In genomic region chr4:62805841-62806240, GRCm38 (mm10) we compare ENCODE assay signal across 10 mouse cellular contexts.
DNase-seq lines count a peak whose midpoint lies in the region; ATAC-seq and TF ChIP-seq lines count a peak whose summit lies in the region.
"Had no signal": no experiment of that assay in that cellular context is flagged by ENCODE, and none has a peak within 500 bp of the region (broad histone marks: within the 10 kb centered on the region; RNA-seq: fewer than 3 reads in every experiment).

No protein-coding gene starts in this region.

- H3K27ac ChIP-seq in embryonic facial prominence, embryonic 14.5 days (replicated peaks; ENCODE audit: low read depth, low read length): no peak overlapping the region
- no peak overlapping the region; the same call in 1 of the 2 replicates for H3K27ac ChIP-seq in embryonic facial prominence, embryonic 10.5 days (replicated peaks)
- peak overlapping the region; percentile 3; the same call in 1 of the 2 replicates for H3K27ac ChIP-seq in lung, embryonic 16.5 days (ENCODE audit: low read length)
- peak overlapping the region; percentile 46; the same call in 1 of the 2 replicates for H3K27ac ChIP-seq in heart, postnatal 0 days (ENCODE audit: low read depth)
- H3K27ac ChIP-seq in thymus, adult 2 months (ENCODE audit: control insufficient read depth, insufficient read depth, low read length): peak overlapping the region; percentile 32; the same call in 1 of the 2 replicates
- H3K27ac ChIP-seq in forebrain, embryonic 12.5 days: no peak overlapping the region
- H3K27ac ChIP-seq: limb, embryonic 12.5 days had no signal

- TF ChIP-seq EP300 in heart, postnatal 0 days (IDR thresholded peaks at IDR 0.05; ENCODE audit: low read depth): no peak

- H3K27me3 ChIP-seq in embryonic facial prominence, embryonic 14.5 days (replicated peaks; ENCODE audit: control insufficient read depth, insufficient read depth, low read length): no peaks in the 10 kb centered on the region
- no peaks in the 10 kb centered on the region for H3K27me3 ChIP-seq in embryonic facial prominence, embryonic 10.5 days (replicated peaks; ENCODE audit: low read depth, poor library complexity, severe bottlenecking)
- H3K27me3 ChIP-seq in lung, embryonic 16.5 days (ENCODE audit: control insufficient read depth, insufficient read depth, low read depth, low read length): no peaks in the 10 kb centered on the region
- no peaks in the 10 kb centered on the region for H3K27me3 ChIP-seq in heart, postnatal 0 days (ENCODE audit: control insufficient read depth, insufficient read depth, low read length)
- H3K27me3 ChIP-seq in thymus, adult 2 months (ENCODE audit: control insufficient read depth, insufficient read depth, low read length): no peaks in the 10 kb centered on the region; the same call in 1 of the 2 replicates
- H3K27me3 ChIP-seq in forebrain, embryonic 12.5 days: no peaks in the 10 kb centered on the region
- H3K27me3 ChIP-seq: limb, embryonic 12.5 days had no signal

- H3K4me3 ChIP-seq in embryonic facial prominence, embryonic 14.5 days (ENCODE audit: low read depth, low read length): no peak overlapping the region
- H3K4me3 ChIP-seq in embryonic facial prominence, embryonic 10.5 days: no peak overlapping the region
- no peak overlapping the region for H3K4me3 ChIP-seq in lung, embryonic 16.5 days (ENCODE audit: low read length)
- no peak overlapping the region for H3K4me3 ChIP-seq in heart, postnatal 0 days (ENCODE audit: low read depth, low read length)
- H3K4me3 ChIP-seq in thymus, adult 2 months (ENCODE audit: control insufficient read depth, insufficient read depth, low read length): no peak overlapping the region
- H3K4me3 ChIP-seq in forebrain, embryonic 12.5 days (replicated peaks): no peak overlapping the region
- H3K4me3 ChIP-seq: limb, embryonic 12.5 days had no signal

- no peaks in the 10 kb centered on the region for H3K36me3 ChIP-seq in embryonic facial prominence, embryonic 14.5 days (ENCODE audit: control insufficient read depth, insufficient read depth, low read length)
- H3K36me3 ChIP-seq in embryonic facial prominence, embryonic 10.5 days (replicated peaks): no peaks in the 10 kb centered on the region
- no peaks in the 10 kb centered on the region for H3K36me3 ChIP-seq in lung, embryonic 16.5 days (ENCODE audit: control insufficient read depth, insufficient read depth, low read length)
- H3K36me3 ChIP-seq in heart, postnatal 0 days (replicated peaks; ENCODE audit: control insufficient read depth, insufficient read depth, low read length): no peaks in the 10 kb centered on the region
- no peaks in the 10 kb centered on the region for H3K36me3 ChIP-seq in thymus, adult 2 months (ENCODE audit: control insufficient read depth, insufficient read depth, low read length)
- no peaks in the 10 kb centered on the region for H3K36me3 ChIP-seq in forebrain, embryonic 12.5 days (replicated peaks)
- H3K36me3 ChIP-seq: limb, embryonic 12.5 days had no signal

- no peak overlapping the region for H3K9ac ChIP-seq in embryonic facial prominence, embryonic 14.5 days (ENCODE audit: low read depth, low read length)
- no peak overlapping the region for H3K9ac ChIP-seq in lung, embryonic 16.5 days (ENCODE audit: low read length)
- no peak overlapping the region for H3K9ac ChIP-seq in heart, postnatal 0 days (replicated peaks; ENCODE audit: low read depth, low read length)
- no peak overlapping the region for H3K9ac ChIP-seq in forebrain, embryonic 12.5 days
- H3K9ac ChIP-seq: limb, embryonic 12.5 days had no signal

- no peak for ATAC-seq in embryonic facial prominence, embryonic 14.5 days (ENCODE audit: low read depth)
- ATAC-seq in lung, embryonic 16.5 days (ENCODE audit: low read depth): 0 out of 2 replicates have a peak, but pooled peaks have one; percentile 26
- ATAC-seq in heart, postnatal 0 days (ENCODE audit: insufficient read depth, low read depth): peak; percentile 27; the same call in 1 of the 2 replicates
- ATAC-seq in forebrain, embryonic 12.5 days (ENCODE audit: low FRiP score): no peak

- no peak for TF ChIP-seq CTCF in heart, postnatal 0 days (IDR thresholded peaks at IDR 0.05; ENCODE audit: low read depth)
- TF ChIP-seq CTCF in thymus, adult 2 months (IDR thresholded peaks at IDR 0.05; ENCODE audit: borderline replicate concordance, control insufficient read depth, extremely low read depth, insufficient read depth, low read length, poor library complexity): peak; percentile 40; the same call in 1 of the 2 replicates

- H3K4me1 ChIP-seq in embryonic facial prominence, embryonic 14.5 days (ENCODE audit: control insufficient read depth, insufficient read depth, low read length): 0 out of 2 replicates have a peak, but pooled peaks cover 4% of the 10 kb centered on the region
- peaks cover 7% of the 10 kb centered on the region for H3K4me1 ChIP-seq in embryonic facial prominence, embryonic 10.5 days
- peaks cover 6% of the 10 kb centered on the region; the same call in 1 of the 2 replicates for H3K4me1 ChIP-seq in lung, embryonic 16.5 days (replicated peaks; ENCODE audit: control insufficient read depth, insufficient read depth, low read length)
- peaks cover 21% of the 10 kb centered on the region for H3K4me1 ChIP-seq in heart, postnatal 0 days (ENCODE audit: control insufficient read depth, insufficient read depth)
- H3K4me1 ChIP-seq in thymus, adult 2 months (replicated peaks; ENCODE audit: control insufficient read depth, insufficient read depth, low read length): peaks cover 29% of the 10 kb centered on the region
- no peaks in the 10 kb centered on the region for H3K4me1 ChIP-seq in forebrain, embryonic 12.5 days

- no peak overlapping the region for H3K4me2 ChIP-seq in embryonic facial prominence, embryonic 14.5 days (ENCODE audit: low read depth, low read length)
- H3K4me2 ChIP-seq in lung, embryonic 16.5 days (ENCODE audit: low read depth, low read length): no peak overlapping the region
- H3K4me2 ChIP-seq in heart, postnatal 0 days (ENCODE audit: low read depth, low read length): no peak overlapping the region
- H3K4me2 ChIP-seq in forebrain, embryonic 12.5 days: no peak overlapping the region
- H3K4me2 ChIP-seq: limb, embryonic 12.5 days had no signal

- 13% methylated on average over 6 of the region's 6 CpGs for WGBS in embryonic facial prominence, embryonic 14.5 days
- WGBS in embryonic facial prominence, embryonic 10.5 days: 42% methylated on average over 6 of the region's 6 CpGs
- WGBS in lung, embryonic 16.5 days: 1% methylated on average over 6 of the region's 6 CpGs
- WGBS in heart, postnatal 0 days: 12% methylated on average over 6 of the region's 6 CpGs
- WGBS in thymus, adult 2 months: 0% methylated on average over 6 of the region's 6 CpGs
- WGBS in forebrain, embryonic 12.5 days: 49% methylated on average over 6 of the region's 6 CpGs

- H3K9me3 ChIP-seq in embryonic facial prominence, embryonic 14.5 days (ENCODE audit: control insufficient read depth, low read length): no peaks in the 10 kb centered on the region
- H3K9me3 ChIP-seq in embryonic facial prominence, embryonic 10.5 days: no peaks in the 10 kb centered on the region
- no peaks in the 10 kb centered on the region for H3K9me3 ChIP-seq in lung, embryonic 16.5 days (ENCODE audit: control insufficient read depth, low read length)
- no peaks in the 10 kb centered on the region for H3K9me3 ChIP-seq in heart, postnatal 0 days (replicated peaks; ENCODE audit: control insufficient read depth, low read length)
- no peaks in the 10 kb centered on the region for H3K9me3 ChIP-seq in forebrain, embryonic 12.5 days
- H3K9me3 ChIP-seq: limb, embryonic 12.5 days had no signal

- peak; percentile 37 for DNase-seq in embryonic facial prominence, embryonic 14.5 days (ENCODE audit: low spot score)
- DNase-seq in embryonic facial prominence, embryonic 10.5 days (ENCODE audit: low spot score): no peak
- DNase-seq in lung, postnatal 10 days: no peak
- peak; percentile 26 for DNase-seq in heart, postnatal 0 days (ENCODE audit: low spot score)
- peak; percentile 72 for DNase-seq in thymus, adult 2 months
- DNase-seq in ovary, postnatal 10 days (ENCODE audit: low spot score): no peak
- DNase-seq: spleen, adult 18-20 months had no signal

- TF ChIP-seq POLR2A in thymus, adult 2 months (IDR thresholded peaks at IDR 0.05; ENCODE audit: control insufficient read depth, extremely low read depth, insufficient read depth, low read length, poor library complexity): no peak

Comparison
In these comparisons a context has a peak if more than half of its experiments do, and no peak if none do; other contexts are left out.
1. DNase-seq: peak in embryonic facial prominence, embryonic 14.5 days (single experiment), heart, postnatal 0 days (single experiment) and thymus, adult 2 months (single experiment); none in embryonic facial prominence, embryonic 10.5 days (single experiment), lung, postnatal 10 days (single experiment) and ovary, postnatal 10 days (single experiment).
2. ATAC-seq: peak in lung, embryonic 16.5 days (single experiment) and heart, postnatal 0 days (single experiment); none in embryonic facial prominence, embryonic 14.5 days (single experiment) and forebrain, embryonic 12.5 days (single experiment).
3. H3K27ac ChIP-seq: peak in lung, embryonic 16.5 days (single experiment), heart, postnatal 0 days (single experiment) and thymus, adult 2 months (single experiment); none in embryonic facial prominence, embryonic 14.5 days (single experiment), embryonic facial prominence, embryonic 10.5 days (single experiment) and forebrain, embryonic 12.5 days (single experiment).